Mouse (Mus musculus) right cerebral cortex, adult 2 months (tissue): ENCODE data around the gene Sdhd.
"Not testable (repeated sequence)": the region's sequence is repeated elsewhere in the genome, so short reads cannot be mapped to it uniquely, and the experiment has no call there.

Source experiments
- DNase-seq, 2 experiments: peaks; one replicate each; pipeline ENCODE4 v3.0.0; 2021 to 2022; ENCODE audit warnings: low spot score in 2 of 2

Sdhd gene

DNA sequence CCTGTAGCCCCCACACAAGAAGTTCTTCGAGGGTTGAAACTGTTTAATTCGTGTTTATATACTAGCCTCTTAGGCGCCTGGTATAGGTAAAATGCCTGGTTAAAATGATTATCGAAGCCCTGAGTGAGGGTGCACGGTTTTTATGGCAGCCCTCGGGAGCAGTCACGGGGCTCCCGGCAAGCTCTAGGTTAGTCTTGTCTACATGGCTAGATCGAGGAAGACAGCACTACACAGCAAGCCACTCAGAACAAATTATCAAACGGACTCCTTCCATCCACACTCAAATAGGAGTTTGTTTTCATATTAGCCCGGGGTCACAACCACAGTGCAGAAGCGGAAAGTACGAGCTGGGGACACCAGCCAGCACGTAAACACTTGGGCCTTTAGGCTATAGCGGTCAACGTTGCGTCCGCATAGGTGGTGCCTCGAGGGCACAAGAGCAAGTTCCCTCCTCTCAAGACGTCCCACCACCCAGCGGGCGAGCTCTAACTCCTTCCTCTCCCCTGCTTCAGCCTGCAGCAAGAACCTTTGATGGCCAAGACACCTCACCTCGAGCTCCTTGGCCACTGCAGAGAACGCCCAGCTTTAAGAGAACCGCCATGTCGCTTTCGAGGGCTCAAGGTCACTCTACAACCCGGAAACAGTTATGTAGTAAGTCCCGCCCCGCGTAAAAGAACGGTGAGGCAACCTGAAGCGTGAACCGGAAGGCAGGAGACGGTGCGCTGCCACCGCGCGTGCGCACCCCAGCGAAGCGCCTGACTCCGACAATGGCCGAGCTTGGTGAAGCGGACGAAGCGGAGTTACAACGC lies at the start of gene Sdhd, which contains the start of gene Timm8b:
Gene Sdhd, minus strand, starts transcription at position 624 of the 809 bp plus-strand sequence.
Gene Timm8b, plus strand, starts transcription at position 722 of the 809 bp plus-strand sequence.
- peak; percentile 96 to 97 for DNase-seq

DNA sequence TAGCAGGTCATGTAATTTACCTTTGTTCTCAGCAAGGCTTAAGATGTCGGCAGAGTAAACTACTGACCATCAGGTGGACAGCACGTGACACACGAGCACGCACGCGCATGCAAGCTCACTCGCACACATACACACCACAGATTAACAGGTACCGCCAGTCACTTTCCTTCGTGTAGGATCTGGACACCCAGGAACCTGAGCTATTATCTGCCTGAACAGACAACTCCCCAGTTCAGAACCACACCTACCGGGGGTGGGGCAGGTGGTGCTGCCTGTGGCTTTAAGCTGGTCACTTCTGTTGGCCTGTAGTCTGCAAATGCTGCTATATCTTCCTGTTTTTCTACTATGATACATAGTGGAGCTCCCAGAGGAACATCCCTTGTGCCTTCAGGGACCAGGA lies 46.9 kb upstream of the Sdhd start:
- DNase-seq, result no peak

DNA sequence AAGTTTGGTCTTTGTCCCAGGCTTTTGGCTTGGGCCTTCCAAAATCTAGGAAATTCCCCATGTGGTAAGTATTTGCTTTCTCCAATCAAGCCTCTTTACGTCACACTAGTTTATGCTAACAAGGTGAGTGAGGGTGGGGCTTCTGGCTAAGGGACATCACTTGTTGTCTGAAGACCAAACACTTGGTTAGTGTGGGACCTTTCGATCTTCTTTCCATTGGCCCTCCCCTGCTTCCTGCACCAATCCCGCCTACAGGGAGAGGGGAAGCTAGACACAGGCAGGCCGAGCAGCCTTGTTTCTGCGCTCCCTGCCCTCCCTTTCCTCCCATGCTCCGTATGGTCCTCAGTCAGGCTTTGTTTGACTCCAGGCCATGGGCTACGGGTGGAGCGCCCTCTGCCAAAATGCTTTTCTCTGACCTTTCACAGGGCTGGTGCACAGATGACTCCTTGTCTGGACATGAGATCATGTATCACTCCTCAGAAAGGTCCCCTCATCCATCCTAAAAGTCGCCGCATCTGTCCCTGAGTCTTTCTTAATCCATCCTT lies 43.3 kb upstream of the Sdhd start:
- DNase-seq, result no peak

DNA sequence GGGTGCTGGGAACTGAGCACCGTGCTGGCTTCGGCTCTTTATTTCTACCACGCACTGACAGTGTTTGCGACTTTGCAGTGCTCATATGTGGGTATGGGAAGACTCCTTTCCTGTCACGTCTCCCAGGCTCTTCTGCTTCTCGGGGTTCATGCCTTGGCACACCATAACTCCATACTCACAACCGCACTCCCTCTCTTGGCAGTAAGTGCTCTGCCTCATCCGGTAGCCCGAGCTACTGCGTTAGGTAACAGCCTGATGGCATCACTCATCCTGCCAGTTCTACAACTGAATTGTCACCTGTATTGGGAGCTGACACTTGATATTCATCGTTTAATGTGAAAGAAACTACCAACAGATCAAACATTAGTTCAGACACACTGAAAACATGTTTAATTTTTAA lies 30.7 kb upstream of the Sdhd start:
- no peak for DNase-seq

DNA sequence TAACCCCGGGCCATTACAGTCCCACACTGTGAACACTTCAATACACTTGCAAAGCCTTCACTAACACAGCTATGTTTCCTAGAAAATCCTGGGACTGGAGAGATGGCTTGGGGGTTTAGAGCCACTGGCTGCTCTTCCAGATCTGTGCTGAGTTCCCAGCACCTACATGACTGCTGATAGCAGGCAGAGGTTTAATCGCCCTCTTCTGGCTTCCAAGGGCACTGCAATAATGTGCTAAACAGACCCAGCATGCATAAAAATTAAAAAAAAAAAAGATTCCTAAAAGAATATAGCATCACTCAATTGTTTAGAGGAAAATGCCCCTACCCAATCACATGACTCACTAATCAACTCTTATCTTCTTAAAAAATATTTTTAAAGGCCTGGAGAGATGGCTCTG lies 29.4 kb upstream of the Sdhd start:
- no peak for DNase-seq

DNA sequence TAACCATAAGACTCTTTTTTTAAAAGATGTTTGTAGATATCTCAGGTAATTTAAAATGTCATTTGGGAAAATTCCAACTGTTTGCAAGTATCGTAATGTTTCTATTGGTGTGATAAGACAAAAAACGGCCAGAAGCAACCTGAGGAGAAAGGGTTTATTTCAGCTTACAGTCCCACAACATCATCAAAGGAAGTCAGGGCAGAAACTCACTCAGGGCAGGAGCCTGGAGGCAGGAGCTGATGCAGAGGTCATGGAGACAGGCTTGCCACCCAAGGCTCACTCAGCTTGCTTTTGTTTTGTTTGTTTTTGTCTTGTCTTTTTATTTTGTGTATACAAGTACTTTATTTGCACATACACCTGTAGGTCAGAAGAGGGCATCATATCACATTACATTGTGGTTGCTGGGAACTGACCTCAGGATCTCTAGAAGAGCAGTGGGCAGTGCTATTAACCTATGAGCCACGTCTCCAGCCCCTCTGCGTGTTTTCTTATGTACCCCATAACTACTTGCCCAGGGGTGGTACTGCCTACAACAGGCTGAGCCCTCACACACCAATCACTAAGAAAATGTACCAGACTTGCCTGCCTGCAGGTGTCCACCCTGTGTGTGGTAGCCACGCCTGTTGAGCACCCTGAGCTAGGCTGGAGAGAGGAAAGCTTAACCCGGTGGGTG lies 28.5 kb upstream of the Sdhd start:
- no peak for DNase-seq

DNA sequence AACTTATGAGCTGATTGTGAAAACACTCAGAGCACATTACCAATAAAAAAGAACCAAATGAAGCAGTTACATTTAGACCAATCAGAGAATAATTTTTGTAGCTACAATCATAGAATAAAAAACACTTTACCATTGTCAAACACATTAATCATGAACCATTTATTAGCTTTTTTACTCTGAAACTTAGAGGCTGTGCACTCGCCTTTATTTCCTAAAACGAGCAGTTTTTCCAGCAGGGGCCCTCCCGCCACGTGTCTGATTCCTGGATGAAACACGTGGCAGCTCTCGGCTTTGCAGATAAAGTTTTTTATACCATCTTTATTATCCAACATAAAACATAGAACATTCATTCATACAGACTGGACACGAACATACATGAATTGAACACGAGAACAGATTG lies 27.3 kb upstream of the Sdhd start:
- DNase-seq, result not testable (repeated sequence)

DNA sequence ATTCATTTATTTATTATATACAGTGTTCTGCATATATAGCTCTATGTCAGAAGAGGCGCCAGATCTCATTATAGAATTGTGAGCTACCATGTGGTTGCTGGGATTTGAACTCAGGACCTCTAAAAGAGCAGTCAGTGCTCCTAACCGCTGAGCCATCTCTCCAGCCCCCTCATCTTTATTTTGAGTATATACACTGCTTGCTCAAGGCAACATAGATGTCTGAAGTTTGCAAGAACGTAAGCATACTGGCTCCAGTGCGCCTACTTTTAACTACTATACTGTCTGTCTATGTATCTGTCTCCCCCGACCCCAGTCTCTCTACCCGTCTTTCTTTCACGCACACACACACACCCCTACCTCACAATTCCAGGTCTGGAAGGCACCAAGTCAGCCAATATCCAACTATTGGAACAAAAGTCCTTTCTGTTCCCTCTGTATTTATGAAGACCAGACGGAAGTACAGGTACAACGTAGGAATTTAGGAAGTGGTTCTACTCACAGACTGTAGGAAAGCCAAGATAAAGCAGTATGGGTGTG lies 14.2 kb upstream of the Sdhd start:
- no peak for DNase-seq

DNA sequence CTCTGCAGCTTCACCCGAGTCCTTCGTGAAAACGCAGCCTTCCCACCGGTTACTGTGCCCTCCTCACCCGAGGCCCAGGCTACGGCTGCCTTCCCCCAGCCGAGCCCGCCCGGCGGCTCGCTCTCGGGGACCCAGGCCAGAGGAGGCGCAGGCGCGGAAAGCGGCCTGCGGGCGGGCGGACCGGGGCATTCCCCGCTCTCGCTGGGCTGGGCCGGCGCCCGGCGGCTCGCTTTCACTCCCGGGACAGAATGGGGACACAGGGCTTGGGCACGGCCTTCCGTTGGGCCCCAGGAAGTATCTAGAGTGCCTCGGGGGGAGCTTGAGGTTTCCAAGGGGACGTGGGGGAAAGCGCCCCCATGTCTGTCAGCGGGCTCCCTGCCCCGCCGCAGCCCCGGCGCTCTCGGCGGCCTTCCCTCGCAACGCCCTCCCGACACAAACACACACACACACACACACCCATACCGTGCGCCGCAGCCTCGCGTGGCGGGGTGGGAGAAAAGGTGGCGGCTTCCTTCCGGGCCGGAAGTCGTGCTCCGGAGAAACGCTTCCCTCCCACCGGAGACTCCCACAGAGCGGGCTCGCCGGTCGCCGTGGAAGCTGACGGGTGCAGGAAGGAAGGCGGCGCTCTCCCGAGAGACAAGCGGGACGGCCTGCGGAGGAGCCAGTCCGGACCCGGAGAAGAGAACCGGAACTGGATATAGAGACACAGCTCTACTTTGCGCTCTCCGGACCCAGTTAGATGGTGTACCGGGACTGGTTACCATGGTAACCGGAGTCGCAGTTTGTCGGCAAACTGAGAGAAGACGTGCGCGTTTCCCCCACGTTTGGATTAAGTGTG lies 13.4 kb upstream of the Sdhd start, which contains the start of the genes Pih1d2 and Nkapd1:
Gene Pih1d2, plus strand, starts transcription at position 556 of the 838 bp plus-strand sequence.
Gene Nkapd1, minus strand, starts transcription at position 699 of the 838 bp plus-strand sequence.
- peak; percentile 93 to 95 for DNase-seq

DNA sequence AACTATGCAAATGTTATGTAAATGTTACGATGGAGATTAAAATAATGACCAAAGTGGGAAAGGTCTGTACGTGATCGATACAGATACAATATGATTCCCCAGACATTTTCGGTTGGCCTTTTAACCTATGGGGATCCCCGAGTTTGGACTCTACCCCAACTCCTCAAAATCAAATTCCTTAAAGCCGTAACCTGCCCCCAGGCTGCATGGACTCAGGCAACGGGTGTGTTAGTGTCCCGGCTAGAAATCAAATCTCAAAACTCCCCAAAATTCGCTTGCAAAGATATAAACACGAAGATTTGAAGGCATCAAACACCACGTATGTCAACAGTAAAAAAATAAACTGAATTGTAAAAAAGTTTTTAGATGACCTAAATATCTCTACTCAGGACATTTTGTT lies 12.5 kb upstream of the Sdhd start:
- no peak for DNase-seq

DNA sequence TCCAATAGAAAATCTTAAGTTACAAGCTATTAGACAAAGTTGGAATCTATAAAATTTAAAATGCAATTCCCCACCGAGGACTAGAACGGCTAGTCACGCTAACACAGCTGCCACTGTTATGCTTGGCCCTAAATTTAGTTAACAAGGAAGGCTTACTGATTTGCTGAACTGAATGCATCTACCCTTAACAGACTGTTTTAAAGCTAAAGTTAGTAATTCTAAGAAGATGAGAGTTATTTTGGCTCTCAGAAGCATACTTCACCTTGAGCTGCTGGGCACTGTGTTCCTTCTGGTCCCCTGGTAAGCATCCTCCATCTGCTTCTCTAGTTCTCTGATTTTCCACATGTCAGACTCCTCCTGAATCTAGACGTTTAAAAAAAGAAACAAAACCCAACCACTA lies 8.5 kb upstream of the Sdhd start:
- no peak for DNase-seq

DNA sequence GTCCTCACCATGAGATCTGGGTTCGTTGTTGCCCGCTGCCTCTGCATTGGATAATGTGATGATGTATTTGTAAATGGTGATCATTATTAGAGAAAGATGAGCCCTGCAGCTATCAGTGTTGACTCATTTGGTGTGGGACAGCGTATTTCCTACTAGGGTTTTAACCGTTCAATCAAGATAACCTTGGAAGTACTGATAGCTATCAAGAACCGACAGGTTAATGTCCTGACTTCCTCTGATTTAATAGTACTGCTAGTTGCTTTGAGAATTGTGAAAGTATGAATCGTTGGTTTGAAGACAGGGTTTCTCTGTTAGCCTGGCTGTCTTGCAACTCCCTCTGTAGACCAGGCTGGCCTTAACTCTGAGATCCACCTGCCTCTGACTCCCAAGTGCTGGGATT lies 726 bp upstream of the Sdhd start:
- DNase-seq, result no peak

DNA sequence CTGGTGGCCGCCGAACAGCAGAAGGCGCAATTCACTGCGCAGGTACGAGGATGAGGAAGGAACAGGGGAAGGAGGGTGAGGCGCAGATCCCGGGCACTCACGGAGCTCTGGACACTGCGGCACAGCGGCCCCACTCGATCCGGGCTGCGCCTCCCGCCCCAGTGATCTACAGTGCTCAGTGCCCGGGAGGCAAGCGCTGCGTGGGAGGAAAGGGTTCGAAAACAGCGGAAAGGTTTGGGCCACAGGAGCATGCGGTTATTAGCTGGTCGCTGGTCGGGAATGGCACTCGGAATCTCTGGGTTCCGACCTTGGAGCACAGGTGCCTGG lies 349 bp upstream of the Sdhd start:
- DNase-seq, result no peak

DNA sequence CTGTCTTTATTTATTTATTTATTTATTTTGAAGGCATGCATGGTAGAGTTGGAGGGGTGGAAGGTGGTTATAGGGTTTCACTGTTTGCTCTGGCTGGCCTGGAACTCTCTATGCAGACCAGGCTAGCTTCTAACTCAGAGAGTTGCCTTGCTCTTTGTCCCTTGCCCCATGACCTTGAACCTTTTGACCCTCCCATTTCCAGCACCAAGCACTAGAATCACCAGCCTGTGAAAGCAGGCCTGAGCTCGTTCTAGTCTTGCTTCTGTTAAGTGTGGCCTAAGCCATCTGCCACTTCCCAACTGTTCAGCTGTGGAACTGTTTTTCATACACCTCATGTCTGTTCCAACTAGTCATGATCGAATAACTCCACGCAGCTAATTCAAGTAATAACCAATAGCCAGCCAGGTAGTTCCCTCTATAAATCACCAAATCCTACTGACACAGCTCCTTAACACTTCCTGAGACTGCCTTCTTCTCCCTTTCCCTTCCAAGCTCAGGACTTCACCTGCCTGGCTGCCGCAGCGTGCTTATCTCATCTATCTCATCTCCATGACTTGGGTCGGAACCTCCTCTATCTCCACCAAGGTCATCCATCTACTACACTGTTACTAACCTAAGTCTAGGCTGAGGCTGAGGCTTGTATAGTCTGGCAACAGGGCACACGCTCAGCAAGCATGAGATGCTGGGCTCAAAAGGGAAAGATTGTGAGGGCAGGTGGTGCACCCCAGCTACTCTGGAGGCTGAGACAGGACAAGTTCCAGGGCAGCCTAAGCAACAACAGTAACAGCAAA lies 1.4 kb downstream of the Sdhd start:
- no peak for DNase-seq

DNA sequence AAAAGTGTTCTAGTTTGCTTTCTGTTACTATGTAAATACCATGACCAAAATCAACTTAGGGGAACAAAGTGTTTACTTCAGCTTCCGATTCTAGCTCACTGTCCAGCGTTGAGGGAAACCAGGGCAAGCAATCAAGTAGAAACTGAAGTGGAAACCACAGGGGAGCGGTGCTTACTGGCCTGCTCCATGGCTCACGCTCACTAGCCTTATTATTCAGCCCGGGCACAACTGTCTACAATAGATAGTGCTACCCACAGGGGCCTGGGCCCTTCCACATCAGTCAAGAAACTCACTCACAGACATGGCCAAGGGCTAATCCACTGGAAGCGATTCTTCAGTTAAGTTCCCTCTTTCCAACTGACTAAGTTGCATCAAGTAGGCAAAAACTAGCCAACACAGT lies 2.1 kb downstream of the Sdhd start:
- DNase-seq, result no peak

DNA sequence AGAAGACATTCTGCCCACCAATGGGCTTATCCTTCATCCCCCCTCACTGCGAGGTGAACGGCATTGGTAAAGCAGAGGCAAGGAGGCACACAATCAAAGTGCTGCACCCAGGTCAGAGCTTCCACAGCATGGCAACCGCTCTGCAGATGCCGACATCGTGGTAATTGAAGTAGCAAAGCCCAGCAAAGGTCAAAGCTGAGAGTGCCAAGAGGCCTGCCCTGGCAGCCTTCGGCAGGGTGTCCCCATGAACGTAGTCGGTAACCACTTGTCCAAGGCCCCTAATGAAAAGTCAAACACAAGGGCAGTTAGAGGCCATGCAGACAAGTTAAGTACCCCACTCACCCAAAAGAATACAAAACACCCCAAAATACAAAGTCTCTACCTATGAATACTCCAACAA lies 6.6 kb downstream of the Sdhd start:
- DNase-seq, result no peak

DNA sequence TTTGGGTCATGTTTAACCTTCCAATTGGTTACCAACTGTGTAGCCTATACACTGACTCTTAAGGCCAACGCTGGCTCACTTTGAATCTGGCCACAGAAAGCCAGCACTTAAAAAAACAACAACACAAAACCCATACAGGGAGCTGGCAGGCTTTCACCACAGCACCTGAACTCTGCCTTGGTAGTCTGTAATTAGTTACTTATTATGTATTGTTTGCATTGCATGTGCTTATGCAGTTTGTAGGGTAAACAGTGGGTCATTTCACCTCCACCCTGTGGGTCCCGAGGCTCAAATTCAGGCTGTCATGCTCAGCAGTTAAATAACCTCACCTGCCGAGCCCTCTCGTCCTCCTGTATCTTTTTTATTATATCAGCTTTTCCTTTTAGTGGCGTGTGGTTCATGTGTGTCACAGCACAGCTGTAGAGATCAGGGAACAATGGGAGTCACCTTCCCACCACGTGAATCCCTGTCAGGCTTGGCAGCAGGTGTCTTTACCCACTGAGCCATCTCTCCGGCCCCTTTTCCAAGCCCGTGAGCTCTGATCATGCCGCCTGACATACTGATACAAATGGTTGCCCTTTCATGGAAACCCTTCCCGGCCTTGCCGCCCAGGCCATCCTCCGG lies 8.7 kb downstream of the Sdhd start:
- DNase-seq, result no peak

DNA sequence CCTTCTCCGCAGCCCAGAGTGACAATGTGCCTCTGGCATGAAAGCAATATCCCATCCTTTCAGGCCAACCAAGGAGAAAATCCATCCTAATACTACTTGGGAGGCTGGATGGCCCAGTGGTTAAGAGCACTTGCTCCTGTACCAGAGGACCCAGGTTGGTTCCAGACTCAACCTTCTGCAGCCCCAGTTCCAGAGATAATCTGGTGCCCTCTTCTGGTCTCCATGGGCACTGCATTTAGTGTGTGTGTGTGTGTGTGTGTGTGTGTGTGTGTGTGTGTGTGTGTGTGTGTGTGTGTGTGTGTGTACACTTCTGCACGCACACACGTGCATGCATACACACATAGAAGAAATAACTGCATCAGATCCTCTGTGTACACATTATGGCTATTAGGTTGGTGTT lies 10.1 kb downstream of the Sdhd start:
- DNase-seq, result no peak

DNA sequence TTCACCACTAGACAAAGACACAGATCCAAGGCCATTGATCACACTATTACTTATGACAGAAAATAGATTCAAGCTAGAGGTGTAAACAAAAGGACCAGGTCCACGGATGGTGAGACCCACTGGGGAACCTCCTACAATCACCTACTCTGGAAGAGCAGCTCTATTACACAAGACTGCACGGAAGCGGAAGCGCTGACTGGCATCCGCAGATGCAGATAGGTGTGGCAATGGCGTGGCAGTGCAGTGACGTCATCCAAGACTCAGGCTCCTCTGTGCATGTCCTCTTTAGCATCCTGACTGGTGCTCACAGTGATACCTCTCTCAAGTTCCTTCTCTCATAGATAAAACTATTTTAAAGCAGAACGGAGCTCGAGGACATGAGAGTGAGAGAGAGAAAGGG lies 10.7 kb downstream of the Sdhd start:
- DNase-seq, result no peak

DNA sequence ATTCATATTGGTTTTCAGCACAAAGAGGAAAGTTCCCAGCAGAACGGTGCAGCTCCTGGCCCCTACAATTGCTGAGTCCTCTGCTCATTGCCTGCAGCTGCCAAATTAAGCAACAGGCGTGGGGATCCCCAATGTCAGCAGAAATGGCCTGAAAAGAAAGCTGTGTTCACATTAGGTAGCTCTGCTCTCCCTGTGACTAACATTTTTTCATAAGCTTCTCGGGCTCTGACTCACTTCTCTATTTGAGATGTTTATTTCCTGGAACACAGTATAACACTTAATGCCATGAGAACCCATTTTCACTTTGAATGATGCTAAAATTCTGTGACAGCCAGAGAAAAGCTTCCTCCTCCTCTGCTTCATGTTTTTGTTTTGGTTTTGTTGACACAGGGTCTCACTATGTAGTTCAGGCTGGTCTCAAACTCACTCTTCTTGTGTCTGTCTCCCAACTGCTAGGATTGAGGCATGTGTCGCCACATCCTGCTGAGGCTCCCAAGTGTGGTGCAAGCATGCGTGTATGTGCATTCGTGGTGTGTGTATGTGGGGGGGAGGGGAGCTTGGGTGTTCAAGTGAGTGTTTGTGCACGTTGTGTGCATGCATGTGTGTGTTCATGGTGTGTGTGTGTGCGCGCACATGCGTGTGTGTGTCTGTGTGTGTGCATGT lies 12.6 kb downstream of the Sdhd start:
- no peak for DNase-seq
